Mouse (Mus musculus) neural tube, embryonic 15.5 days (tissue): Measurements from ENCODE around the gene Slc25a11. TPM values are rescaled to one million over a fixed set of nuclear protein-coding genes. Genes with fewer than 3 reads are reported as not detected.

Experiments used
- ATAC-seq: fragments of 200-750 bp; cut with Nextera tagmentation; 2 replicates; pipeline ENCODE4 v1.8.0; 2017; ENCODE audit warnings: mild to moderate bottlenecking, moderate TSS enrichment, moderate library complexity; ENCODE audit not compliant: low FRiP score
- H3K27ac ChIP-seq: fragments of 300-500 bp; sonication (generic); replicated peaks from 2 replicates; pipeline ENCODE4 v1.5.1; 2015; ENCODE audit warnings: mild to moderate bottlenecking, inconsistent platforms
- H3K27me3 ChIP-seq: fragments of 300-500 bp; sonication (generic); replicated peaks from 2 replicates; pipeline ENCODE4 v1.6.1; 2015; ENCODE audit warnings: inconsistent platforms
- H3K36me3 ChIP-seq: fragments of 300-500 bp; sonication (generic); 2 replicates; pipeline ENCODE4 v1.6.1; 2015; ENCODE audit warnings: inconsistent platforms
- H3K4me1 ChIP-seq: fragments of 300-500 bp; sonication (generic); 2 replicates; pipeline ENCODE4 v1.6.1; 2015; ENCODE audit warnings: inconsistent platforms
- H3K4me2 ChIP-seq: fragments of 300-500 bp; sonication (generic); 2 replicates; pipeline ENCODE4 v1.6.1; 2015; ENCODE audit warnings: inconsistent platforms, mild to moderate bottlenecking, moderate library complexity
- H3K4me3 ChIP-seq: fragments of 300-500 bp; sonication (generic); replicated peaks from 2 replicates; pipeline ENCODE4 v1.5.1; 2015; ENCODE audit warnings: mild to moderate bottlenecking, inconsistent platforms
- H3K9ac ChIP-seq: fragments of 300-500 bp; sonication (generic); replicated peaks from 2 replicates; pipeline ENCODE4 v1.6.1; 2015; ENCODE audit warnings: mild to moderate bottlenecking, inconsistent platforms
- H3K9me3 ChIP-seq: fragments of 300-500 bp; sonication (generic); replicated peaks from 2 replicates; pipeline ENCODE4 v1.6.1; 2016; ENCODE audit warnings: inconsistent platforms
- WGBS: fragments of 180-500 bp; shearing (Covaris S2); methylation state at CpG from one replicate; pipeline ENCODE4 v1.1.7; 2015; ENCODE audit warnings: mixed read lengths; 5-methylcytosine and 5-hydroxymethylcytosine counted together
- polyA plus RNA-seq: library from polyadenylated mRNA; unstranded; fragments of >200 nt; fragmentation: Nextera tagmentation; extraction: Ambion mirVana; gene quantifications from 2 replicates; pipeline ENCODE4 v1.2.1, GENCODE M21; 2015

The Slc25a11 gene
- polyA plus RNA-seq, 1 experiment from 2014 or later = 169 TPM

- no peak overlapping the region for H3K4me3 ChIP-seq
- ATAC-seq = no peak
- no peak overlapping the region for H3K27ac ChIP-seq
- WGBS = 92% methylated on average over 9 of the region's 9 CpGs
- no peak overlapping the region for H3K9ac ChIP-seq
- no peak overlapping the region for H3K4me2 ChIP-seq
- H3K27me3 ChIP-seq = no peaks in the 10 kb centered on the region
- peaks cover 38% of the 10 kb centered on the region for H3K36me3 ChIP-seq
- no peaks in the 10 kb centered on the region for H3K9me3 ChIP-seq
- peaks cover 22% of the 10 kb centered on the region for H3K4me1 ChIP-seq
Measured at GRCm38 (mm10) chr11:70664741-70665140, 17.5 kb upstream of the Slc25a11 start.

DNA sequence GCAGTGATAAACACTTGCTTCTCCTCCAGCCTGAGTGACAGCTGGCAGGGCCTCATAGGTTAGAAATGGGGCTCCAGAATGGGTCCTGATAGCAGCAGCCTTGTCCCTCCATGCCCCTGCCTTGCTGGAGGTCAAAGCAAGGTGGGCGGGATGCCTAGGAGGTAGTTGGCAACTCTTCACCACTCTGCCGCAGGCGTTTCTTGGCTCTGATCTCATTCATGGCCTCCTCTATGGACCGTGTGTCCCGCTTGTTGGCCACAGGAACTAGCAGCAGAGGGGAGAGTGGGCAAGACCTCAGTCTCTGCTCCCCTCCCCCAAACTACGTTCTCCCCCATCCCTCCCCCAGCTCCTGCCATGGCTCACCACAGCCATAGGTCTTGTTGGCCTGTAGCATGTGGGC lies 16.7 kb upstream of the Slc25a11 start:
- no peak overlapping the region for H3K4me3 ChIP-seq
- H3K9ac ChIP-seq = no peak overlapping the region
- ATAC-seq = no peak
- H3K4me1 ChIP-seq = peaks cover 22% of the 10 kb centered on the region
- no peaks in the 10 kb centered on the region for H3K9me3 ChIP-seq
- H3K4me2 ChIP-seq = no peak overlapping the region
- H3K36me3 ChIP-seq = peaks cover 38% of the 10 kb centered on the region
- no peaks in the 10 kb centered on the region for H3K27me3 ChIP-seq
- H3K27ac ChIP-seq = no peak overlapping the region
- 90% methylated on average over 6 of the region's 6 CpGs for WGBS

DNA sequence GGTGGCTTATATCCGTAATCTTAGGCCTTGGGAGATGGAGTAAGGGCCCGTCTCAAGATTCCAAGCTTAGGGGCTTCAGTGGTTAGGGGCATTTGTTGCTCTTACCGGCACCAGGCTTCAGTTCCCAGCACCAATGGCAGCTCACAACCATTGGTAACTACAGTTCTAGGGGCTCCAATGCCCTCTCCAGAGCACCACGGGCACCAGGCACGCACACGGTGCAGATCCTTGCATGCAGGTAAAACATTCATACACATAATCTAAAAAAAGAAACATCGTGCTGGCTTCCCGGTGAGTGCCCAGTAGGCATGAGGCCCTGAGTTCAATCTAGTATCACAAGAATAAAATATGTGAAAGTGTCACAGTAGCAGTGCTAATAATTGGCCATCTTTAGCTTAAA lies 15.8 kb upstream of the Slc25a11 start:
- 95% methylated on average over 8 of the region's 8 CpGs for WGBS

GRCm38 (mm10) chr11:70660571-70660970 lies 13.3 kb upstream of the Slc25a11 start:
- Histone ChIP-seq H3K4me1 (peaks cover 16% of the 10 kb centered on the region), H3K4me3 (no peak overlapping the region), H3K27ac (no peak overlapping the region), H3K36me3 (peaks cover 33% of the 10 kb centered on the region), H3K4me2 (no peak overlapping the region), H3K27me3 (no peaks in the 10 kb centered on the region), H3K9me3 (no peaks in the 10 kb centered on the region), H3K9ac (no peak overlapping the region)
- 90% methylated on average over 8 of the region's 8 CpGs for WGBS
- no peak for ATAC-seq

More for the DNA sequence above, 15.8 kb upstream of the Slc25a11 start:
- Histone ChIP-seq H3K4me1 (peaks cover 20% of the 10 kb centered on the region), H3K36me3 (peaks cover 38% of the 10 kb centered on the region), H3K9ac (no peak overlapping the region), H3K9me3 (no peaks in the 10 kb centered on the region), H3K4me3 (no peak overlapping the region), H3K4me2 (no peak overlapping the region), H3K27me3 (no peaks in the 10 kb centered on the region), H3K27ac (no peak overlapping the region)
- ATAC-seq = no peak

GRCm38 (mm10) chr11:70658942-70659341 lies 11.7 kb upstream of the Slc25a11 start:
- Histone ChIP-seq H3K9ac (no peak overlapping the region), H3K36me3 (peaks cover 20% of the 10 kb centered on the region), H3K9me3 (no peaks in the 10 kb centered on the region), H3K4me1 (peaks cover 22% of the 10 kb centered on the region), H3K27ac (no peak overlapping the region), H3K27me3 (no peaks in the 10 kb centered on the region), H3K4me3 (no peak overlapping the region), H3K4me2 (no peak overlapping the region)
- 90% methylated on average over 8 of the region's 8 CpGs for WGBS
- no peak for ATAC-seq

- 87% methylated on average over 5 of the region's 5 CpGs for WGBS
- no peak overlapping the region for H3K4me3 ChIP-seq
- H3K36me3 ChIP-seq = peaks cover 15% of the 10 kb centered on the region
Measured at GRCm38 (mm10) chr11:70658521-70658920, 11.2 kb upstream of the Slc25a11 start.

GRCm38 (mm10) chr11:70657991-70658390 lies 10.7 kb upstream of the Slc25a11 start:
- 72% methylated on average over 9 of the region's 9 CpGs for WGBS
- H3K4me3 ChIP-seq = no peak overlapping the region
- no peak overlapping the region for H3K27ac ChIP-seq
- H3K27me3 ChIP-seq = no peaks in the 10 kb centered on the region
- H3K9me3 ChIP-seq = no peaks in the 10 kb centered on the region
- H3K4me2 ChIP-seq = no peak overlapping the region
- H3K36me3 ChIP-seq = peaks cover 10% of the 10 kb centered on the region
- no peak overlapping the region for H3K9ac ChIP-seq
- H3K4me1 ChIP-seq = peaks cover 27% of the 10 kb centered on the region
- no peak for ATAC-seq

More at GRCm38 (mm10) chr11:70658521-70658920, 11.2 kb upstream of the Slc25a11 start:
- Histone ChIP-seq H3K4me2 (no peak overlapping the region), H3K27ac (no peak overlapping the region), H3K9ac (no peak overlapping the region), H3K4me1 (peaks cover 22% of the 10 kb centered on the region), H3K27me3 (no peaks in the 10 kb centered on the region), H3K9me3 (no peaks in the 10 kb centered on the region)
- no peak for ATAC-seq

DNA sequence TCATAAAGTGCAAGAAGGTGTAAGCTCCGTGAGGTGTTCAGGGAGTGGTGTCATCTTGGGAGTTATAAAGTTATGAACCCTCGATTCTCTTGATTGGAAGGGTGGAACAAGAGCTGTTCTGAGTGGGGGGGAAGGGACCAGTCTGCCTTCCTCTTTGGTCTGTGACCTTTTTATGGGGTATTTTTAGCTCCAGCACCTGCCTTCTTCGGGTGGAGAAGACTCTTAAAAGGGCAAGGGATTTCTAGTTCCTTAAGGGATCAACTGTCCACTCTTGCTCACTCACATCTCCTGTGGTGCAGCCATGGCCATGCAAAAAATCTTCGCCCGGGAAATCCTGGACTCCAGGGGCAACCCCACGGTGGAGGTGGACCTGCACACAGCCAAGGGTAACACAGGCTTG lies 10.3 kb upstream of the Slc25a11 start:
- no peak overlapping the region for H3K27ac ChIP-seq
- H3K4me3 ChIP-seq = no peak overlapping the region
- H3K9me3 ChIP-seq = no peaks in the 10 kb centered on the region
- H3K36me3 ChIP-seq = peaks cover 6% of the 10 kb centered on the region
- H3K9ac ChIP-seq = no peak overlapping the region
- ATAC-seq = no peak
- H3K4me2 ChIP-seq = no peak overlapping the region
- 58% methylated on average over 6 of the region's 6 CpGs for WGBS
- no peaks in the 10 kb centered on the region for H3K27me3 ChIP-seq
- peaks cover 32% of the 10 kb centered on the region for H3K4me1 ChIP-seq

- Histone ChIP-seq H3K9me3 (no peaks in the 10 kb centered on the region), H3K4me2 (peak within 1 kb of the TSS; percentile 91), H3K36me3 (peaks cover 2% of the 10 kb centered on the region; the same call in 1 of the 2 replicates), H3K27ac (peak within 1 kb of the TSS; percentile 95), H3K9ac (peak within 1 kb of the TSS; percentile 86), H3K27me3 (no peaks in the 10 kb centered on the region), H3K4me3 (peak within 1 kb of the TSS; percentile 69), H3K4me1 (peaks cover 38% of the 10 kb centered on the region)
- ATAC-seq = no peak
- 12% methylated on average over 3 of the region's 3 CpGs for WGBS
Measured at GRCm38 (mm10) chr11:70656964-70657363, 9.7 kb upstream of the Slc25a11 start, which contains the start of gene Eno3. Gene Eno3, plus strand, starts transcription at chr11:70657202.

DNA sequence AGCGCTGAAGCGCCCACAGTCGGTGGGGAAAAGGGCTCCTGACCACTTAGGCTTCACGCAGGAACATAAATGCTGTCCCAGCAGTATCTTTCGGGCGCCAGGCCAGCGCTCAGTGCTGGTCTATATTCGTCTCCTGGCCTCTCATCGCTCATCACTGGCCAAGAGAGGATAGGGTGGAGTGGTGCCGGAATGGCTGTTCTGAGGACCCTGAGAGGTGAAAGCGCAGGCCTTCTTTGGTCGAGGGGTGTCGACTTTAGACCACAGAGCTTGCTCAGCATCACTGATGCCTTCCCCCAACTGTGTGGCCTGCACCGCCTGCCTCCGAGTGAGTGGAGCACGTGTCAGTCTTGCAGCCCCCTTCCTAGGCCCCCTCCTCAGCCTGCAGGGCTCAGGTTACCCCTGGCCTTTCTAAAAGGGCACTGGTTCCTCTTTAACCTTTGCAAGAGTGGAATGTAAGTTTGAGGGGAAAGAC lies 9.2 kb upstream of the Slc25a11 start:
- H3K4me1 ChIP-seq = peaks cover 42% of the 10 kb centered on the region
- no peaks in the 10 kb centered on the region for H3K9me3 ChIP-seq
- H3K4me2 ChIP-seq = peak overlapping the region; percentile 91
- no peaks in the 10 kb centered on the region for H3K27me3 ChIP-seq
- H3K36me3 ChIP-seq = peaks cover 5% of the 10 kb centered on the region
- WGBS = 6% methylated on average over 16 of the region's 16 CpGs
- ATAC-seq = no peak
- H3K4me3 ChIP-seq = peak overlapping the region; percentile 69
- H3K9ac ChIP-seq = peak overlapping the region; percentile 86
- H3K27ac ChIP-seq = peak overlapping the region; percentile 95

- no peak for ATAC-seq
- peaks cover 49% of the 10 kb centered on the region for H3K4me1 ChIP-seq
- WGBS = under 1% methylated on average over 61 of the region's 61 CpGs
Measured at GRCm38 (mm10) chr11:70655571-70656455, 8.5 kb upstream of the Slc25a11 start.

More at GRCm38 (mm10) chr11:70655571-70656455, 8.5 kb upstream of the Slc25a11 start:
- Histone ChIP-seq H3K36me3 (peaks cover 12% of the 10 kb centered on the region), H3K27ac (peak overlapping the region; percentile 95), H3K27me3 (no peaks in the 10 kb centered on the region), H3K9ac (peak overlapping the region; percentile 86), H3K9me3 (no peaks in the 10 kb centered on the region), H3K4me3 (peak overlapping the region; percentile 69), H3K4me2 (peak overlapping the region; percentile 91)
